Mouse (Mus musculus): ENCODE measurements around the gene Slc25a44. TPM values are rescaled to one million over a fixed set of nuclear protein-coding genes. Genes with fewer than 3 reads are reported as not detected.
"Not testable (repeated sequence)": the region's sequence is repeated elsewhere in the genome, so short reads cannot be mapped to it uniquely, and the experiment has no call there.

Slc25a44 gene
- polyA plus RNA-seq, 1 experiment from 2014 or later = 22.1 TPM

DNA sequence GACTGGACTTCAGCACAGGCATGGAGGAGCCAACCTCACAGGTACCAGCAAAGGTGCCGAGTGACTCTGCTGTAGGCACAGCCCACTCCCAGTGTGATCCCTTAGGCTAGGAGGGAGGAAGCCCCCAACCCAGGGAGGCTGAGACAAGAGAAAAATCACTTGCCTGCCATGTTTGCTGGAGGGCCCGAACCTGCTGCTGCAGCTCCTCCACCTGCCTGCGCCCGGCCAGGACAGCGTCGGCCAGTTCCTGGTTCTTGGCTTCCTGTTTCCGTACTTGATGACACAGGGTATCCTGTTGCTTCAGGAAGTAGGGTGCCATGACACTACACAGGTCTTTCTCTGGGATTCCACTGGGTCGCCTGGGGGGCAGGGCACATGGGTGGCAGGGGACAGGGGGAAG lies 29.2 kb downstream of the Slc25a44 start:
- Histone ChIP-seq H3K36me3 (ENCODE audit: control insufficient read depth, insufficient read depth, low read length) (no peaks in the 10 kb centered on the region), H3K27ac (ENCODE audit: low read depth, low read length) (no peak overlapping the region), H3K27me3 (ENCODE audit: control insufficient read depth, insufficient read depth, low read length) (no peaks in the 10 kb centered on the region), H3K4me1 (replicated peaks; ENCODE audit: control insufficient read depth, insufficient read depth, low read length) (no peaks in the 10 kb centered on the region), H3K4me2 (replicated peaks; ENCODE audit: low read depth, low read length) (no peak overlapping the region), H3K9ac (ENCODE audit: low read depth, low read length) (no peak overlapping the region), H3K4me3 (ENCODE audit: low read depth, low read length) (no peak overlapping the region), H3K9me3 (ENCODE audit: control insufficient read depth, low read length) (no peaks in the 10 kb centered on the region)
- DNase-seq (ENCODE audit: low spot score) = no peak
- no peak for ATAC-seq (ENCODE audit: low FRiP score)
- 93% methylated on average over 8 of the region's 8 CpGs for WGBS

DNA sequence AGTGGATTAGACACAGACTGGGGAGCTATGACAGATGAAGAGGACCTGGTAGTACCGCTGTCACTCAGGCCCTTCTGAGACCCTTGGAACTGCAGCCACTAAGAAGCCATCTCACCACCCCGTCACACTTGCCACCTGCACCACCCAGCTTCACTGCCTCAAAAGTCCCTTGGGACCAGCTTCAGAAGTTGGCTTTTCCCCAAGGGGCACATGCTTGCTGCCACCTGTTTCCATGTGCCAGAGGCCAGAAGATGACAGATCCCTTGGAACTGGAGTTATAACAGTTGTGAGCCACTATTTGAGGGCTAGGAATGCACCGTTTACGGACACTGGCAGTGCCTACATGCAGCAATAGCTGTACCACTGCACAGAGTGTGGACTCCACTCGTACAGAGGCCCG lies 29.7 kb downstream of the Slc25a44 start:
- Histone ChIP-seq H3K9me3 (ENCODE audit: control insufficient read depth, low read length) (no peaks in the 10 kb centered on the region), H3K36me3 (ENCODE audit: control insufficient read depth, insufficient read depth, low read length) (no peaks in the 10 kb centered on the region), H3K9ac (ENCODE audit: low read depth, low read length) (no peak overlapping the region), H3K4me1 (replicated peaks; ENCODE audit: control insufficient read depth, insufficient read depth, low read length) (no peaks in the 10 kb centered on the region), H3K4me3 (ENCODE audit: low read depth, low read length) (no peak overlapping the region), H3K4me2 (replicated peaks; ENCODE audit: low read depth, low read length) (no peak overlapping the region), H3K27me3 (ENCODE audit: control insufficient read depth, insufficient read depth, low read length) (no peaks in the 10 kb centered on the region), H3K27ac (ENCODE audit: low read depth, low read length) (no peak overlapping the region)
- 95% methylated on average over 6 of the region's 6 CpGs for WGBS
- no peak for DNase-seq (ENCODE audit: low spot score)
- no peak for ATAC-seq (ENCODE audit: low FRiP score)

DNA sequence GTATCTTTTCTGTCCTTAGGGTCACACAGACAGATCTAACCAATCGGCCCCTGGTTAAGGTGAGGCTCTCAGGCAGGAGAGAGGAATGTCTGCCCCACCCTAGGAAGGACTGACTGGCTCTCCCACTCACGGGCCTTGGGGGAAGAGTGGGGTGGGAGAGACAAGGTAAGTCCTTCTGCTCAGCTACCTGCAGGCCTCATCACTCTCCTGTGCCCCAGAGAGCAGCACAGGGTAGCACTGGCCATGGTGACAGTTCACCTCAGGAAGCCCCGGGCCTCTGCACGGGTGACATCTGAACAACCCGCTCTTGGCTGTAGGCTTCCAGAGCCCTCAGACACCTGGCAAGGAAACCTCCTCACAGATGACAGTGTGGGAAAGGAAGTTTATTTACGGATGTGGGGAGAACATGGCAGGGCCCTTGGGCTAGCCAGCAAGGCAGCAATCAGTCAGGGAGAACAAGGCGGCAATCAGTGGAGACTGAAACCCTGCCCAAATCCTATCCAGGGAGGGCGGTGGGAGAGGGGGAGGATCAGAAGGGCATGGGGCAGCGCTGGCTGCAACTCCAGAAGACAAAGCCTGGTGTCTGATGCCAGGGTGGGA lies 31.1 kb downstream of the Slc25a44 start:
- Histone ChIP-seq H3K27me3 (ENCODE audit: control insufficient read depth, insufficient read depth, low read length) (no peaks in the 10 kb centered on the region), H3K4me1 (replicated peaks; ENCODE audit: control insufficient read depth, insufficient read depth, low read length) (no peaks in the 10 kb centered on the region), H3K36me3 (ENCODE audit: control insufficient read depth, insufficient read depth, low read length) (no peaks in the 10 kb centered on the region), H3K9ac (ENCODE audit: low read depth, low read length) (no peak overlapping the region), H3K9me3 (ENCODE audit: control insufficient read depth, low read length) (no peaks in the 10 kb centered on the region), H3K4me3 (ENCODE audit: low read depth, low read length) (no peak overlapping the region), H3K27ac (ENCODE audit: low read depth, low read length) (no peak overlapping the region), H3K4me2 (replicated peaks; ENCODE audit: low read depth, low read length) (no peak overlapping the region)
- ATAC-seq (ENCODE audit: low FRiP score) = no peak
- no peak for DNase-seq (ENCODE audit: low spot score)
- 92% methylated on average over 9 of the region's 9 CpGs for WGBS

DNA sequence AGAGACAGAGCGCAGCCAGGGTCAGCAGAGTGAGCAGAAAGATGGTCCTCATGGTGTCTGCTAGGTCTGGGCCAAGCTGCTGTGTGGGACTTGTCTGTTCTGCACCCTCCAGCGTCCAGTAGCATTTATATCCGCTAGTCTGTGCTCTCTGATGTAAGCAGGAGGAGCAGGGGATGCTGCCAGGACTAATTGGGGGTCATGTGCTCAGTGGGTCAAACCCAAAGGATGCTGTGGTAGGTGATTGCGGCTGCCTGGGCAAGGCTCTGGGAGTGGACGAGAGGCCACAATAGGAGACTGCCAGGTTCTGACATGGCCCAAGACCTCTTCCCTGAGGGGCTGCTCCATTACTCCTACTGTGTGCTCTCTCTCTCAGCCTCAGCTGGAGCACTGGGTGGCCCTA lies 40.6 kb downstream of the Slc25a44 start, which contains the start of gene Bglap:
Gene Bglap, minus strand, starts transcription at position 101 of the 400 bp plus-strand sequence.
- Histone ChIP-seq H3K4me3 (ENCODE audit: low read depth, low read length) (no peak within 1 kb of the TSS), H3K27me3 (ENCODE audit: control insufficient read depth, insufficient read depth, low read length) (no peaks in the 10 kb centered on the region), H3K4me2 (replicated peaks; ENCODE audit: low read depth, low read length) (no peak within 1 kb of the TSS), H3K36me3 (ENCODE audit: control insufficient read depth, insufficient read depth, low read length) (no peaks in the 10 kb centered on the region), H3K4me1 (replicated peaks; ENCODE audit: control insufficient read depth, insufficient read depth, low read length) (no peaks in the 10 kb centered on the region), H3K9me3 (ENCODE audit: control insufficient read depth, low read length) (no peaks in the 10 kb centered on the region), H3K27ac (ENCODE audit: low read depth, low read length) (no peak within 1 kb of the TSS), H3K9ac (ENCODE audit: low read depth, low read length) (no peak within 1 kb of the TSS)
- 84% methylated on average over 5 of the region's 5 CpGs for WGBS
- DNase-seq (ENCODE audit: low spot score) (no peak), ATAC-seq (ENCODE audit: low FRiP score) (no peak)

DNA sequence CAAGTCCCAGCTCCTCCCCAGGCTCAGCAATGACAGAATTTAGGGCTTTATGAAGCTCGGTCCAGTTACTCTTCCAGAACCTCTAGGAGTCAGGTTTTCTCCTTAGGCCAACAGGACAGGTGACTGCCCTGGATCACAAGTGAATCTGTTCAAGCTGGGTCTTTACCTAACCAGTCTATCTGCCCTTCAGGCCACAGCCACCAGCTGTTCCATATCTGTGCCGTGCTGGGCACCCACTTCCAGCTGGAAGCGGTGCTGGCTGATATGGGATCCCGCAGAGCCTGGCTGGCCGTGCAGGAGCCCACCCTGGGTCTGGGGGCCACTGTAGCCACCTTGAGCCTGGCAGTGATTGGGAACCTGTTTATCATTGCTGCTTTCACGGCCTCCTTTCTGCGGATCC lies 42.6 kb downstream of the Slc25a44 start:
- not testable (repeated sequence) for H3K4me3 ChIP-seq (ENCODE audit: low read depth, low read length); H3K27ac ChIP-seq (ENCODE audit: low read depth, low read length); H3K4me2 ChIP-seq (replicated peaks; ENCODE audit: low read depth, low read length); H3K4me1 ChIP-seq (replicated peaks; ENCODE audit: control insufficient read depth, insufficient read depth, low read length); H3K36me3 ChIP-seq (ENCODE audit: control insufficient read depth, insufficient read depth, low read length); H3K9me3 ChIP-seq (ENCODE audit: control insufficient read depth, low read length); DNase-seq (ENCODE audit: low spot score); H3K27me3 ChIP-seq (ENCODE audit: control insufficient read depth, insufficient read depth, low read length); H3K9ac ChIP-seq (ENCODE audit: low read depth, low read length)
- ATAC-seq (ENCODE audit: low FRiP score) = 0 out of 2 replicates have a peak, but pooled peaks have one; percentile 26
- 36% methylated on average over 1 of the region's 7 CpGs for WGBS

DNA sequence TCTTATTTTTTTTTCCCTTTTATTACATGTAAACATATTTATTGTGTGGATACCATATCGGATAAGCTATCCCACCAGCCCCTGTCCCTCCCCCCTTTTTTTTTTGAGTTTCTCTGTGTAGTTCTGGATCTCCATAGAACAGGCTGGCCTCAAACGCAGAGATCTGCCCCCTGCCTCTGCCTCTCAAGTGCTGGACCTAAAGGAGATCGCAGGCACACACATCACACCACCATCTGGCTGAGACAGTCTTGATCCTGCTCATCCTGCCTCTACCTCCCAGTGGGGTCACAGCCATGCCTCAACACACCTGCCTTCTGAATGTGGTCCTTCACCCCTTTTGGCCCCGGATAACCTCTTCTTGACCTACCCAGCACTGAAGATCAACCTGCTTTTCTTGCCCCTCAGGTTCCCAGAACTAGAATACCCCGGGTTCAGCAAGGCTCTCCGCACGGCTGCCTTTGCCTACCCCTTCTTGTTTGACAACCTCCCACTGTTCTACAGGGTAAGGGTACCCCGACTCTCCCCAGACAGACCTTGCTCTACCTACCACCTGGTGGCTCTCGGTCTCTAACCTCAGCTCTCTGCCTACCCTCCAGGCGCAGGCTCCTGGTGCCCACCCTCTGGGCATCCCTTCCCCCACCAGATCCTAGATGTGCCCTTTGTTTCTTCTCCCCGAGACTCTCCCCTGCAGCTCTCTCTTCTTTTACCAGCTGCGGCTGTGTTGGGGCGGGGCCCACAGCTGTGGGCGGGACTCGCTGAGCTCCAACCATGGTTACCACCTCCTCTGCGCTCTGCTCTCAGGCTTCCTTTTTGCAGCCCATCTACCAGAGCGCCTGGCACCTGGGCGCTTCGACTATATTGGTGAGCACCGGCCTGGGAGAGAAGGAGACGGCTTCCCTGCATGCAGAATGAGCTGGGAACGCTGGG lies 43.3 kb downstream of the Slc25a44 start:
- WGBS = 7% methylated on average over 17 of the region's 22 CpGs
- H3K4me1 ChIP-seq (replicated peaks; ENCODE audit: control insufficient read depth, insufficient read depth, low read length); H3K9me3 ChIP-seq (ENCODE audit: control insufficient read depth, low read length); H3K36me3 ChIP-seq (ENCODE audit: control insufficient read depth, insufficient read depth, low read length); H3K27me3 ChIP-seq (ENCODE audit: control insufficient read depth, insufficient read depth, low read length); H3K27ac ChIP-seq (ENCODE audit: low read depth, low read length): not testable (repeated sequence)
- Histone ChIP-seq H3K9ac (ENCODE audit: low read depth, low read length) (peak overlapping the region; percentile 34), H3K4me2 (replicated peaks; ENCODE audit: low read depth, low read length) (peak overlapping the region; percentile 35), H3K4me3 (ENCODE audit: low read depth, low read length) (0 out of 2 replicates have a peak overlapping the region, but pooled peaks have one; percentile 16)
- peak; percentile 79 for DNase-seq (ENCODE audit: low spot score)
- ATAC-seq (ENCODE audit: low FRiP score) = peak; percentile 91

DNA sequence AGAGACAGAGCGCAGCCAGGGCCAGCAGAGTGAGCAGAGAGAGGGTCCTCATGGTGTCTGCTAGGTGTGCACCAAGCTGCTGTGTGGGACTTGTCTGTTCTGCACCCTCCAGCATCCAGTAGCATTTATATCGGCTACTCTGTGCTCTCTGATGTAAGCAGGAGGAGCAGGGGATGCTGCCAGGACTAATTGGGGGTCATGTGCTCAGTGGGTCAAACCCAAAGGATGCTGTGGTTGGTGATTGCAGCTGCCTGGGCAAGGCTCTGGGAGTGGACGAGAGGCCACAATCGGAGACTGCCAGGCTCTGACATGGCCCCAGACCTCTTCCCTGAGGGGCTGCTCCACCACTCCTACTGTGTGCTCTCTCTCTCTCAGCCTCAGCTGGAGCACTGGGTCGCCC lies 46.3 kb downstream of the Slc25a44 start, which contains the start of gene Bglap2:
Gene Bglap2, minus strand, starts transcription at position 101 of the 400 bp plus-strand sequence.
- WGBS = 79% methylated on average over 4 of the region's 5 CpGs
- H3K9ac ChIP-seq (ENCODE audit: low read depth, low read length); H3K9me3 ChIP-seq (ENCODE audit: control insufficient read depth, low read length); H3K4me1 ChIP-seq (replicated peaks; ENCODE audit: control insufficient read depth, insufficient read depth, low read length); DNase-seq (ENCODE audit: low spot score); H3K36me3 ChIP-seq (ENCODE audit: control insufficient read depth, insufficient read depth, low read length); H3K27ac ChIP-seq (ENCODE audit: low read depth, low read length); H3K4me3 ChIP-seq (ENCODE audit: low read depth, low read length); H3K27me3 ChIP-seq (ENCODE audit: control insufficient read depth, insufficient read depth, low read length); ATAC-seq (ENCODE audit: low FRiP score); H3K4me2 ChIP-seq (replicated peaks; ENCODE audit: low read depth, low read length): not testable (repeated sequence)

DNA sequence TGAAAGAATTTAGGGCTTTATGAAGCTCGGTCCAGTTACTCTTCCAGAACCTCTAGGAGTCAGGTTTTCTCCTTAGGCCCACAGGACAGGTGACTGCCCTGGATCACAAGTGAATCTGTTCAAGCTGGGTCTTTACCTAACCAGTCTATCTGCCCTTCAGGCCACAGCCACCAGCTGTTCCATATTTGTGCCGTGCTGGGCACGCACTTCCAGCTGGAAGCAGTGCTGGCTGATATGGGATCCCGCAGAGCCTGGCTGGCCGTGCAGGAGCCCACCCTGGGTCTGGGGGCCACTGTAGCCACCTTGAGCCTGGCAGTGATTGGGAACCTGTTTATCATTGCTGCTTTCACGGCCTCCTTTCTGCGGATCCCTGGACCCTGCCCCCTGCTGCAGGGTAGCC lies 48.3 kb downstream of the Slc25a44 start:
- H3K4me2 ChIP-seq (replicated peaks; ENCODE audit: low read depth, low read length); DNase-seq (ENCODE audit: low spot score); H3K36me3 ChIP-seq (ENCODE audit: control insufficient read depth, insufficient read depth, low read length); H3K9me3 ChIP-seq (ENCODE audit: control insufficient read depth, low read length); H3K4me3 ChIP-seq (ENCODE audit: low read depth, low read length); H3K27me3 ChIP-seq (ENCODE audit: control insufficient read depth, insufficient read depth, low read length); H3K9ac ChIP-seq (ENCODE audit: low read depth, low read length); H3K4me1 ChIP-seq (replicated peaks; ENCODE audit: control insufficient read depth, insufficient read depth, low read length): not testable (repeated sequence)
- 16% methylated on average over 5 of the region's 7 CpGs for WGBS
- H3K27ac ChIP-seq (ENCODE audit: low read depth, low read length) = 0 out of 2 replicates have a peak overlapping the region, but pooled peaks have one; percentile 51
- 0 out of 2 replicates have a peak, but pooled peaks have one; percentile 28 for ATAC-seq (ENCODE audit: low FRiP score)

Measured in hindbrain, embryonic 11.5 days (tissue).